Mouse (Mus musculus): ENCODE measurements around the gene Dot1l. TPM values are rescaled to one million over a fixed set of nuclear protein-coding genes. Genes with fewer than 3 reads are reported as not detected.
"Not testable (repeated sequence)": the region's sequence is repeated elsewhere in the genome, so short reads cannot be mapped to it uniquely, and the experiment has no call there.

Dot1l gene
- polyA plus RNA-seq, 1 experiment from 2014 or later, result 25.7 TPM

GRCm38 (mm10) chr10:80812391-80813041 lies 57.5 kb downstream of the Dot1l start:
- H3K27ac ChIP-seq (ENCODE audit: poor library complexity, severe bottlenecking), result no peak overlapping the region
- WGBS, result 49% methylated on average over 5 of the region's 5 CpGs
- no peaks in the 10 kb centered on the region for H3K36me3 ChIP-seq
- ATAC-seq (ENCODE audit: insufficient number of reproducible peaks, low FRiP score), result no peak
- peak overlapping the region; percentile 51 for H3K9ac ChIP-seq
- H3K4me1 ChIP-seq (replicated peaks), result peaks cover 40% of the 10 kb centered on the region
- H3K27me3 ChIP-seq (replicated peaks), result peaks cover 27% of the 10 kb centered on the region; the same call in 1 of the 2 replicates
- no peak overlapping the region for H3K4me3 ChIP-seq
- H3K9me3 ChIP-seq (replicated peaks), result no peaks in the 10 kb centered on the region
- H3K4me2 ChIP-seq, result no peak overlapping the region

- Histone ChIP-seq H3K4me3 (no peak within 1 kb of the TSS), H3K27me3 (replicated peaks) (peaks cover 24% of the 10 kb centered on the region; the same call in 1 of the 2 replicates), H3K27ac (ENCODE audit: poor library complexity, severe bottlenecking) (no peak within 1 kb of the TSS), H3K9ac (peak within 1 kb of the TSS; percentile 51), H3K9me3 (replicated peaks) (no peaks in the 10 kb centered on the region), H3K4me2 (no peak within 1 kb of the TSS), H3K36me3 (no peaks in the 10 kb centered on the region), H3K4me1 (replicated peaks) (peaks cover 31% of the 10 kb centered on the region)
- 70% methylated on average over 4 of the region's 4 CpGs for WGBS
- no peak for ATAC-seq (ENCODE audit: insufficient number of reproducible peaks, low FRiP score)
Measured at GRCm38 (mm10) chr10:80813366-80813765, 58.4 kb downstream of the Dot1l start, which contains the start of gene Jsrp1. Jsrp1 (minus strand) TSS chr10:80813498.

- Histone ChIP-seq H3K4me3 (no peak overlapping the region), H3K27ac (ENCODE audit: poor library complexity, severe bottlenecking) (no peak overlapping the region), H3K4me1 (replicated peaks) (peaks cover 21% of the 10 kb centered on the region), H3K4me2 (no peak overlapping the region), H3K36me3 (no peaks in the 10 kb centered on the region), H3K9ac (no peak overlapping the region), H3K27me3 (replicated peaks) (peaks cover 20% of the 10 kb centered on the region; the same call in 1 of the 2 replicates), H3K9me3 (replicated peaks) (no peaks in the 10 kb centered on the region)
- ATAC-seq (ENCODE audit: insufficient number of reproducible peaks, low FRiP score), result no peak
- WGBS, result 61% methylated on average over 7 of the region's 7 CpGs
Measured at GRCm38 (mm10) chr10:80814800-80815199, 59.8 kb downstream of the Dot1l start.

GRCm38 (mm10) chr10:80816303-80816702 lies 61.3 kb downstream of the Dot1l start:
- not testable (repeated sequence) for ATAC-seq (ENCODE audit: insufficient number of reproducible peaks, low FRiP score); H3K36me3 ChIP-seq; H3K27ac ChIP-seq (ENCODE audit: poor library complexity, severe bottlenecking); H3K9me3 ChIP-seq (replicated peaks); H3K9ac ChIP-seq; H3K4me2 ChIP-seq; H3K4me3 ChIP-seq
- WGBS, result 75% methylated on average over 3 of the region's 3 CpGs
- peaks cover 15% of the 10 kb centered on the region; the same call in 1 of the 2 replicates for H3K27me3 ChIP-seq (replicated peaks)
- peaks cover 12% of the 10 kb centered on the region for H3K4me1 ChIP-seq (replicated peaks)

- 58% methylated on average over 2 of the region's 2 CpGs for WGBS
- H3K4me1 ChIP-seq (replicated peaks), result peaks cover 10% of the 10 kb centered on the region
- no peak overlapping the region for H3K4me2 ChIP-seq
- H3K36me3 ChIP-seq, result no peaks in the 10 kb centered on the region
- no peak overlapping the region for H3K4me3 ChIP-seq
- no peaks in the 10 kb centered on the region for H3K9me3 ChIP-seq (replicated peaks)
- no peak overlapping the region for H3K9ac ChIP-seq
- no peak overlapping the region for H3K27ac ChIP-seq (ENCODE audit: poor library complexity, severe bottlenecking)
- peaks cover 12% of the 10 kb centered on the region; the same call in 1 of the 2 replicates for H3K27me3 ChIP-seq (replicated peaks)
- no peak for ATAC-seq (ENCODE audit: insufficient number of reproducible peaks, low FRiP score)
Measured at GRCm38 (mm10) chr10:80817164-80817563, 62.2 kb downstream of the Dot1l start.

GRCm38 (mm10) chr10:80817955-80818354 lies 62.9 kb downstream of the Dot1l start:
- not testable (repeated sequence) for H3K27ac ChIP-seq (ENCODE audit: poor library complexity, severe bottlenecking); H3K4me3 ChIP-seq; H3K27me3 ChIP-seq (replicated peaks); H3K9ac ChIP-seq; H3K9me3 ChIP-seq (replicated peaks); H3K36me3 ChIP-seq; ATAC-seq (ENCODE audit: insufficient number of reproducible peaks, low FRiP score); H3K4me2 ChIP-seq; H3K4me1 ChIP-seq (replicated peaks)
- 81% methylated on average over 7 of the region's 7 CpGs for WGBS

- 0 out of 2 replicates have a peak, but pooled peaks cover 2% of the 10 kb centered on the region for H3K4me1 ChIP-seq (replicated peaks)
- no peaks in the 10 kb centered on the region for H3K36me3 ChIP-seq
- no peak overlapping the region for H3K9ac ChIP-seq
- WGBS, result 57% methylated on average over 6 of the region's 6 CpGs
- H3K27ac ChIP-seq (ENCODE audit: poor library complexity, severe bottlenecking), result no peak overlapping the region
- H3K9me3 ChIP-seq (replicated peaks), result no peaks in the 10 kb centered on the region
- no peak overlapping the region for H3K4me3 ChIP-seq
- H3K4me2 ChIP-seq, result no peak overlapping the region
- H3K27me3 ChIP-seq (replicated peaks), result no peaks in the 10 kb centered on the region
- ATAC-seq (ENCODE audit: insufficient number of reproducible peaks, low FRiP score), result peak; percentile 72; the same call in 1 of the 2 replicates
Measured at GRCm38 (mm10) chr10:80818599-80819281, 63.7 kb downstream of the Dot1l start.

- Histone ChIP-seq H3K36me3 (no peaks in the 10 kb centered on the region), H3K4me1 (replicated peaks) (0 out of 2 replicates have a peak, but pooled peaks cover 2% of the 10 kb centered on the region), H3K4me2 (no peak overlapping the region), H3K27ac (ENCODE audit: poor library complexity, severe bottlenecking) (no peak overlapping the region), H3K9ac (no peak overlapping the region), H3K4me3 (no peak overlapping the region), H3K9me3 (replicated peaks) (no peaks in the 10 kb centered on the region), H3K27me3 (replicated peaks) (no peaks in the 10 kb centered on the region)
- ATAC-seq (ENCODE audit: insufficient number of reproducible peaks, low FRiP score), result no peak
- 54% methylated on average over 3 of the region's 3 CpGs for WGBS
Measured at GRCm38 (mm10) chr10:80819406-80819805, 64.4 kb downstream of the Dot1l start.

GRCm38 (mm10) chr10:80821991-80822390 lies 67.0 kb downstream of the Dot1l start:
- 43% methylated on average over 2 of the region's 2 CpGs for WGBS
- no peaks in the 10 kb centered on the region for H3K36me3 ChIP-seq
- no peak overlapping the region for H3K9ac ChIP-seq
- no peaks in the 10 kb centered on the region for H3K9me3 ChIP-seq (replicated peaks)
- no peak overlapping the region for H3K27ac ChIP-seq (ENCODE audit: poor library complexity, severe bottlenecking)
- H3K4me3 ChIP-seq, result no peak overlapping the region
- H3K4me1 ChIP-seq (replicated peaks), result 0 out of 2 replicates have a peak, but pooled peaks cover 2% of the 10 kb centered on the region
- no peaks in the 10 kb centered on the region for H3K27me3 ChIP-seq (replicated peaks)
- ATAC-seq (ENCODE audit: insufficient number of reproducible peaks, low FRiP score), result no peak
- H3K4me2 ChIP-seq, result no peak overlapping the region

GRCm38 (mm10) chr10:80822528-80822927 lies 67.5 kb downstream of the Dot1l start:
- Histone ChIP-seq H3K27me3 (replicated peaks) (no peaks in the 10 kb centered on the region), H3K4me3 (no peak overlapping the region), H3K27ac (ENCODE audit: poor library complexity, severe bottlenecking) (no peak overlapping the region), H3K4me1 (replicated peaks) (peaks cover 4% of the 10 kb centered on the region; the same call in 1 of the 2 replicates), H3K36me3 (no peaks in the 10 kb centered on the region), H3K9me3 (replicated peaks) (no peaks in the 10 kb centered on the region), H3K9ac (no peak overlapping the region), H3K4me2 (no peak overlapping the region)
- ATAC-seq (ENCODE audit: insufficient number of reproducible peaks, low FRiP score), result no peak
- WGBS, result 83% methylated on average over 5 of the region's 5 CpGs

- no peak overlapping the region for H3K9ac ChIP-seq
- peaks cover 12% of the 10 kb centered on the region for H3K4me1 ChIP-seq (replicated peaks)
- ATAC-seq (ENCODE audit: insufficient number of reproducible peaks, low FRiP score), result no peak
- no peaks in the 10 kb centered on the region for H3K9me3 ChIP-seq (replicated peaks)
- H3K27ac ChIP-seq (ENCODE audit: poor library complexity, severe bottlenecking), result no peak overlapping the region
- no peak overlapping the region for H3K4me3 ChIP-seq
- H3K36me3 ChIP-seq, result peaks cover under 1% of the 10 kb centered on the region
- H3K4me2 ChIP-seq, result no peak overlapping the region
- WGBS, result 77% methylated on average over 1 of the region's 1 CpGs
- H3K27me3 ChIP-seq (replicated peaks), result no peaks in the 10 kb centered on the region
Measured at GRCm38 (mm10) chr10:80823316-80823715, 68.3 kb downstream of the Dot1l start.

All from heart, embryonic 12.5 days (tissue).